Mouse (Mus musculus): ENCODE data around the gene Tec. TPM values are rescaled to one million over a fixed set of nuclear protein-coding genes. Genes with fewer than 3 reads are reported as not detected.

Tec gene
- total and polyA plus RNA-seq, 3 experiments: 7.9 to 25.9 (median 20.1) TPM

- no peaks in the 10 kb centered on the region; the same call in 1 of the 2 replicates for H3K79me2 ChIP-seq (replicated peaks; ENCODE audit: control insufficient read depth, extremely low read depth, insufficient read depth, poor library complexity, severe bottlenecking)
- no peak overlapping the region for H3K27ac ChIP-seq (ENCODE audit: insufficient read depth, low read depth)
- peak overlapping the region; percentile 36; the same call in 1 of the 2 replicates for H3K9ac ChIP-seq (ENCODE audit: insufficient read depth, low read depth)
- peaks cover 3% of the 10 kb centered on the region for H3K9me3 ChIP-seq (replicated peaks; ENCODE audit: low read length)
- peaks cover 19 to 73% of the 10 kb centered on the region in 2 experiments for H3K4me1 ChIP-seq (ENCODE audit: control insufficient read depth in 1 of 2, insufficient read depth in 2 of 2)
- no peak for DNase-seq (ENCODE audit: extremely low read depth)
- H3K4me2 ChIP-seq (ENCODE audit: insufficient read depth, low read depth, poor library complexity, severe bottlenecking): peak overlapping the region; percentile 98
- TF ChIP-seq SIN3A (IDR thresholded peaks at IDR 0.05; ENCODE audit: low read length) (0 out of 2 replicates have a peak, but pooled peaks have one; percentile 10), ZNF384 (IDR thresholded peaks at IDR 0.05; ENCODE audit: low read depth, low read length) (0 out of 2 replicates have a peak, but pooled peaks have one; percentile 18), E2F4 (IDR thresholded peaks at IDR 0.05; ENCODE audit: insufficient replicate concordance, low read depth, low read length) (no peak)
- in situ Hi-C loops (cut with MboI; ENCODE audit: low pct_ligation_motif_present, low pct_unique_long_range_greater_than_20kb, low sequenced_read_pairs) (no loop called here), dilution Hi-C loops (cut with MboI; ENCODE audit: extremely low pct_ligation_motif_present, extremely low pct_unique_long_range_greater_than_20kb, low sequenced_read_pairs) (no loop called here)
- peaks cover 0 to 9% of the 10 kb centered on the region in 2 experiments for H3K36me3 ChIP-seq (replicated peaks in 1 of 2; ENCODE audit: control insufficient read depth in 1 of 2, insufficient read depth in 1 of 2, low read length in 1 of 2)
- H3K4me3 ChIP-seq (replicated peaks in 1 of 3; ENCODE audit: low read depth in 2 of 3, low read length in 2 of 3, poor library complexity in 1 of 3): peak overlapping the region; percentile 67 to 84 (median 72)
- H3K27me3 ChIP-seq (replicated peaks): no peaks in the 10 kb centered on the region
These were observed 1.1 kb downstream of the Tec start for GRCm38 (mm10) chr5:72867036-72867672.

DNA sequence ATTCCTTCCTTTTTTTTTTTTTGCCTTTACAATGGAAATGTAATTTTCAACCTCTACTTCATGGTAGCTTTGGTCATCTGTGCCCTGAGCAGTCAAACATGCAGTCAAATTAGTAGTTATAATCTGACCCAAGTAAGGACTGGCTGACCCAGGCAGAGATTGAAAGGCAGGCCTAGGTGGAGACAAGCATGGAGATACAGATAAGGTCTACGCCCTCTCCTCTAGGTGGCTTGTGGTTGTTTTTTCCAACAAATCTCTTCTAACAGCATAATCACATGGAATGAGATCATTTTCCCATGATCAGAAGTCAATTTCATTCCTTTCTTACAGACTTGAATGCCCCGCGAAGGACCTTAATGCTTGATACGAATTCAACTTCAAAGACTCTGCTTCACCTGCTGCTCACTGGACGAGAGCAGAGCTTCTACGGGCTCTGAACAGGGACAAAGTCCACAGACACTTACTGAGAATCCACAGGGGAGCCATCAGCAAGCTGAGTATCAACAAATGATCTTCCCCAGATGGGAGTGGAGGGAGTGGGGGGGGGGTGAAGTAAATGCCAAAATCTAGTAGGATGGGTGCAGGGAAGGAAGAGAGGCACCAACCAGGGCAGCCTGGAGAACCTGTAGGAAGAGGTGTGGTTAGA is 1.9 kb downstream of the Tec start:
- no peaks in the 10 kb centered on the region; the same call in 1 of the 2 replicates for H3K79me2 ChIP-seq (replicated peaks; ENCODE audit: control insufficient read depth, extremely low read depth, insufficient read depth, poor library complexity, severe bottlenecking)
- no peak for TF ChIP-seq POLR2A (IDR thresholded peaks at IDR 0.05; ENCODE audit: low read depth, low read length)
- no peak for TF ChIP-seq ELF1 (IDR thresholded peaks at IDR 0.05; ENCODE audit: low read depth, low read length)
- TF ChIP-seq UBTF (IDR thresholded peaks at IDR 0.05; ENCODE audit: low read depth, low read length): no peak
- TF ChIP-seq MXI1 (IDR thresholded peaks at IDR 0.05; ENCODE audit: low read depth, low read length): no peak
- no peak for TF ChIP-seq NRF1 (IDR thresholded peaks at IDR 0.05; ENCODE audit: low read depth, low read length)
- TF ChIP-seq KAT2A (IDR thresholded peaks at IDR 0.05; ENCODE audit: insufficient replicate concordance, low read length): no peak
- no peak for TF ChIP-seq ETS1 (conservative IDR thresholded peaks at IDR 0.05; ENCODE audit: low read depth, low read length)
- TF ChIP-seq SIN3A (IDR thresholded peaks at IDR 0.05; ENCODE audit: low read length): 0 out of 2 replicates have a peak, but pooled peaks have one; percentile 15
- peaks cover 0 to 9% of the 10 kb centered on the region in 2 experiments for H3K36me3 ChIP-seq (replicated peaks in 1 of 2; ENCODE audit: control insufficient read depth in 1 of 2, insufficient read depth in 1 of 2, low read length in 1 of 2)
- no peaks in the 10 kb centered on the region for H3K27me3 ChIP-seq (replicated peaks)
- no peak overlapping the region for H3K27ac ChIP-seq (ENCODE audit: insufficient read depth, low read depth)
- H3K4me2 ChIP-seq (ENCODE audit: insufficient read depth, low read depth, poor library complexity, severe bottlenecking): 0 out of 2 replicates have a peak overlapping the region, but pooled peaks have one; percentile 5
- dilution Hi-C loops (cut with MboI; ENCODE audit: extremely low pct_ligation_motif_present, extremely low pct_unique_long_range_greater_than_20kb, low sequenced_read_pairs): no loop called here
- peaks cover 3% of the 10 kb centered on the region for H3K9me3 ChIP-seq (replicated peaks; ENCODE audit: low read length)
- H3K4me3 ChIP-seq (replicated peaks in 1 of 3; ENCODE audit: low read depth in 2 of 3, low read length in 2 of 3, poor library complexity in 1 of 3): peak overlapping the region in 1 of 3 experiments; percentile 34
- in situ Hi-C loops (cut with MboI; ENCODE audit: low pct_ligation_motif_present, low pct_unique_long_range_greater_than_20kb, low sequenced_read_pairs): no loop called here
- no peak for DNase-seq (ENCODE audit: extremely low read depth)
- peaks cover 21 to 78% of the 10 kb centered on the region in 2 experiments for H3K4me1 ChIP-seq (ENCODE audit: control insufficient read depth in 1 of 2, insufficient read depth in 2 of 2)
- H3K9ac ChIP-seq (ENCODE audit: insufficient read depth, low read depth): no peak overlapping the region

Data from CH12.LX (cell line).